Mouse (Mus musculus) MEL (cell line): ENCODE results near the gene Nxt1. TPM values are rescaled to one million over a fixed set of nuclear protein-coding genes. Genes with fewer than 3 reads are reported as not detected.

Experiments used
- DNase-seq: peaks from one replicate; pipeline ENCODE4 v3.0.0; 2011; ENCODE audit warnings: low read depth, low spot score
- H3K27ac ChIP-seq: 2 replicates; pipeline ENCODE4 v1.5.1; 2012; ENCODE audit warnings: low read depth, mild to moderate bottlenecking, control low read depth, low read length, moderate library complexity; ENCODE audit not compliant: control insufficient read depth
- H3K27me3 ChIP-seq, 2 experiments: fragments of 150-350 bp in 1 of 2; sonication (generic) in 1 of 2; 2 replicates each; pipeline ENCODE4 v1.6.1; 2012; ENCODE audit warnings: low read length in 2 of 2, mild to moderate bottlenecking in 2 of 2, improper control_type of control experiment in 1 of 2, moderate library complexity in 1 of 2; ENCODE audit not compliant: insufficient read depth in 2 of 2, control insufficient read depth in 1 of 2
- H3K36me3 ChIP-seq, 2 experiments: 2 replicates each; pipeline ENCODE4 v1.6.1; 2012 to 2014; ENCODE audit warnings: low read length in 2 of 2, improper control_type of control experiment in 1 of 2, inconsistent platforms in 1 of 2, mild to moderate bottlenecking in 1 of 2; ENCODE audit not compliant: insufficient read depth in 2 of 2, control insufficient read depth in 1 of 2
- H3K4me1 ChIP-seq, 2 experiments: fragments of 150-350 bp in 1 of 2; sonication (generic) in 1 of 2; 2 replicates each; pipeline ENCODE4 v1.6.1; 2012; ENCODE audit warnings: low read length in 2 of 2, improper control_type of control experiment in 1 of 2, mild to moderate bottlenecking in 1 of 2; ENCODE audit not compliant: insufficient read depth in 2 of 2, control insufficient read depth in 1 of 2
- H3K4me3 ChIP-seq, 2 experiments: fragments of 150-350 bp in 1 of 2; sonication (generic) in 1 of 2; 2 replicates each; pipeline ENCODE4 v1.5.1; 2012; ENCODE audit warnings: low read depth in 2 of 2, low read length in 2 of 2, mild to moderate bottlenecking in 2 of 2, moderate library complexity in 2 of 2, control low read depth in 1 of 2, improper control_type of control experiment in 1 of 2; ENCODE audit not compliant: control insufficient read depth in 1 of 2, insufficient read depth in 1 of 2
- H3K79me2 ChIP-seq: 2 replicates; pipeline ENCODE4 v1.6.1; 2012; ENCODE audit warnings: mild to moderate bottlenecking, low read length, moderate library complexity; ENCODE audit not compliant: control insufficient read depth, poor library complexity, insufficient read depth
- H3K9ac ChIP-seq: 2 replicates; pipeline ENCODE4 v1.6.1; 2012; ENCODE audit warnings: low read depth, mild to moderate bottlenecking, control low read depth, low read length, moderate library complexity; ENCODE audit not compliant: control insufficient read depth, poor library complexity, severe bottlenecking
- H3K9me3 ChIP-seq: fragments of 150-350 bp; sonication (generic); replicated peaks from 2 replicates; pipeline ENCODE4 v1.6.1; 2012; ENCODE audit warnings: mild to moderate bottlenecking, low read length, improper control_type of control experiment, moderate library complexity; ENCODE audit not compliant: insufficient read depth
- BHLHE40 ChIP-seq: IDR thresholded peaks from 2 replicates; pipeline ENCODE4 v1.6.1; 2012; ENCODE audit warnings: low read depth, mild to moderate bottlenecking, inconsistent platforms, low read length, improper control_type of control experiment, borderline replicate concordance
- CHD2 ChIP-seq: IDR thresholded peaks from 2 replicates; pipeline ENCODE4 v1.6.1; 2011; ENCODE audit warnings: low read length, improper control_type of control experiment
- EP300 ChIP-seq, 2 experiments: IDR thresholded peaks; 2 replicates each; pipeline ENCODE4 v1.6.1; 2011; ENCODE audit warnings: improper control_type of control experiment in 2 of 2, low read length in 2 of 2, low read depth in 1 of 2, mild to moderate bottlenecking in 1 of 2
- GATA1 ChIP-seq: IDR thresholded peaks from 2 replicates; pipeline ENCODE4 v1.6.1; 2011; ENCODE audit warnings: low read depth, low read length, improper control_type of control experiment
- MAFK ChIP-seq: IDR thresholded peaks from 2 replicates; pipeline ENCODE4 v1.6.1; 2011; ENCODE audit warnings: low read depth, mild to moderate bottlenecking, low read length, improper control_type of control experiment, borderline replicate concordance
- MAX ChIP-seq: IDR thresholded peaks from 2 replicates; pipeline ENCODE4 v1.6.1; 2011; ENCODE audit warnings: low read length, improper control_type of control experiment
- MXI1 ChIP-seq: IDR thresholded peaks from 2 replicates; pipeline ENCODE4 v1.6.1; 2011; ENCODE audit warnings: mild to moderate bottlenecking, low read depth, low read length, improper control_type of control experiment
- POLR2AphosphoS2 ChIP-seq: IDR thresholded peaks from 2 replicates; pipeline ENCODE4 v1.6.1; 2011; ENCODE audit warnings: low read length, improper control_type of control experiment
- POLR2AphosphoS5 ChIP-seq: IDR thresholded peaks from 2 replicates; pipeline ENCODE4 v1.6.1; 2012; ENCODE audit warnings: low read depth, borderline replicate concordance, mild to moderate bottlenecking, inconsistent platforms, low read length, moderate library complexity, mixed read lengths
- TBP ChIP-seq: IDR thresholded peaks from 2 replicates; pipeline ENCODE4 v1.8.0; 2011; ENCODE audit warnings: low read depth, low read length, improper control_type of control experiment
- TCF12 ChIP-seq: IDR thresholded peaks from 2 replicates; pipeline ENCODE4 v1.6.1; 2014; ENCODE audit warnings: low read depth, mild to moderate bottlenecking, inconsistent platforms, low read length, improper control_type of control experiment, moderate library complexity
- USF1 ChIP-seq: IDR thresholded peaks from 2 replicates; pipeline ENCODE4 v1.6.1; 2014; ENCODE audit warnings: low read depth, mild to moderate bottlenecking, inconsistent platforms, low read length, improper control_type of control experiment, moderate library complexity
- ZC3H11A ChIP-seq: IDR thresholded peaks from 2 replicates; pipeline ENCODE4 v1.6.1; 2012; ENCODE audit warnings: low read depth, mild to moderate bottlenecking, inconsistent platforms, low read length, improper control_type of control experiment
- ZMIZ1 ChIP-seq: IDR thresholded peaks from 2 replicates; pipeline ENCODE4 v1.6.1; 2012; ENCODE audit warnings: low read depth, mild to moderate bottlenecking, inconsistent platforms, low read length, improper control_type of control experiment, moderate library complexity
- polyA plus RNA-seq, 2 experiments: library from polyadenylated mRNA; stranded (reverse) in 1 of 2; unstranded in 1 of 2; fragments of >175 nt in 1 of 2; fragments of >200 nt in 1 of 2; gene quantifications; 2 replicates each; pipeline versions ENCODE4 v1.2.1 to v1.2.4; 2012; ENCODE audit warnings: low replicate concordance in 2 of 2, low read depth in 1 of 2; ENCODE audit not compliant: insufficient read length in 2 of 2, insufficient read depth in 1 of 2, missing spikeins in 1 of 2
- total RNA-seq: library from RNA; depleted of rRNA; stranded (reverse); fragments of 300-350 nt; gene quantifications from 2 replicates; pipeline ENCODE4 v1.2.3, GENCODE M21; 2012

Gene Nxt1
- total and polyA plus RNA-seq, 3 experiments, result 70.5 to 104 TPM; not detected in 1

DNA sequence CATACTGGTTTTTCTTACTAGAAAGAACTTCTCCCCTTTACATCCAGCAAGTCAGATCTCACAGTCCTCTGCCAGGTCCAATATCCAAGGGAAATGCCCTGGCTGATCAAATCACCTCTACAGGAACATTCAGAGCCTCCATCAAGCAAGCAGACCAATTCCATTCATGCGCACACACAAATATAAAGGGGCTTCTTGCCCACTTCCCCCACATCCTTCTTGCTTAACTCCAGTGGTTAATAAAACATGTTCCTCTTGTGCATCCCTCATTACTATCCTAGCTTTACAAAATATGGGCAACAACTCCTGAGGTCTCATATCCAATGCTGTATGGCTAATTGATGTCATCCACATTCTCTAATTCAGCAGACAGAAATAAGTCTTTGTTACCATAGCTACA lies 8.9 kb upstream of the Nxt1 start:
- H3K36me3 ChIP-seq, result no peaks in the 10 kb centered on the region
- no peak overlapping the region for H3K4me3 ChIP-seq
- TF ChIP-seq MAFK (no peak), GATA1 (no peak), POLR2AphosphoS2 (no peak)
- H3K27ac ChIP-seq, result no peak overlapping the region
- no peak overlapping the region for H3K9ac ChIP-seq
- H3K9me3 ChIP-seq, result no peaks in the 10 kb centered on the region
- no peaks in the 10 kb centered on the region for H3K79me2 ChIP-seq
- peaks cover 0 to 1% of the 10 kb centered on the region in 2 experiments; a peak in 3 of 4 replicates for H3K27me3 ChIP-seq
- DNase-seq, result no peak
- no peaks in the 10 kb centered on the region for H3K4me1 ChIP-seq

GRCm38 (mm10) chr2:148677801-148678200 lies 5.4 kb downstream of the Nxt1 start:
- Histone ChIP-seq H3K27ac (no peak overlapping the region), H3K9ac (no peak overlapping the region), H3K36me3 (peaks cover 6 to 24% of the 10 kb centered on the region in 2 experiments), H3K27me3 (no peaks in the 10 kb centered on the region), H3K9me3 (no peaks in the 10 kb centered on the region), H3K4me1 (peaks cover 11 to 13% of the 10 kb centered on the region in 2 experiments), H3K4me3 (no peak overlapping the region)
- TF ChIP-seq TCF12 (no peak), MAX (no peak), MAFK (no peak), POLR2AphosphoS5 (no peak), ZMIZ1 (no peak), BHLHE40 (no peak), CHD2 (no peak), USF1 (no peak)
- TF ChIP-seq, all 39 proteins: peak for 0
- peaks cover 28% of the 10 kb centered on the region for H3K79me2 ChIP-seq
- no peak for DNase-seq

GRCm38 (mm10) chr2:148679346-148679745 lies 6.9 kb downstream of the Nxt1 start:
- Histone ChIP-seq H3K4me3 (no peak overlapping the region), H3K79me2 (peaks cover 13% of the 10 kb centered on the region), H3K4me1 (peaks cover 9 to 10% of the 10 kb centered on the region in 2 experiments), H3K36me3 (peaks cover 5 to 18% of the 10 kb centered on the region in 2 experiments), H3K9ac (no peak overlapping the region), H3K27me3 (no peaks in the 10 kb centered on the region), H3K9me3 (no peaks in the 10 kb centered on the region), H3K27ac (no peak overlapping the region)
- no peak for TF ChIP-seq BHLHE40
- no peak for TF ChIP-seq ZC3H11A
- TF ChIP-seq ZMIZ1, result no peak
- no peak for TF ChIP-seq MXI1
- no peak for TF ChIP-seq POLR2AphosphoS2
- TF ChIP-seq EP300 (IDR thresholded peaks at IDR 0.05; ENCODE audit: low read depth in 1 of 2, low read length in 2 of 2), result no peak
- no peak for TF ChIP-seq TBP
- no peak for DNase-seq
